ENCODE assay signal across 8 mouse cellular contexts in the genomic region with DNA sequence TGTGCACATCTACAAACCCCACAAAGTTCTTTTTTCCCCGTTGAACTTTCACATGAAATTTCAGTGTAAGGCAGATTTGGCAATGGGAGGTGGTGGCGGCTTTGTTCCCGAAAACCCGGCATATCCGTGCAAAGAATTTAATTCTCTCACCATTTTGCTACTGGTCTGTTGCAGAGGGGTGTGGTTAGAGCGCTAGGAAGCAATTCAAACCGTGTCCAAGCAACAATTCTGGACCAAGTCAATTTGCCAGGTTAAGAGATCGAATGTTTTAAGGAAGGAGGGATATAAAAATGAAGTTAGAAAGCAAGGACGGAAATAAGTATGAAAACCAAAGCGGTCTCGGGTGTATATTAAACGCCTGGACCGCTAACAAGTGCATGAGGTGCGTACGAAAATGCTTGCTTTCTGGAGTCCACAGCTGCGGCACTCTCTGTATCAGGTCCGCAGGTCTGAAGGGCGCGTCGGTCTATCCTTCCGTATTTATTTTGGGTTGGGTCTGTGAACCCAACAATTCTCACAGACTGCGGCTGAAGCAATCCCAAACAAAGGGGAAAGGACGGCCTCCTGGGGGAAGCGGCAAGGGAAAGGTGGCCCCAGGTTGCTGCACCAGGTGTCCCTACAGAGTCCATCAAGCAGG. TPM values are rescaled to one million over a fixed set of nuclear protein-coding genes. Genes with fewer than 3 reads are reported as not detected.
DNase-seq lines count a peak whose midpoint lies in the region; ATAC-seq and TF ChIP-seq lines count a peak whose summit lies in the region.

No protein-coding gene starts in this region.

- H3K36me3 ChIP-seq in spleen, adult 2 months (ENCODE audit: control insufficient read depth, insufficient read depth, low read length), result no peaks in the 10 kb centered on the region
- H3K36me3 ChIP-seq in heart, embryonic 10.5 days, result peaks cover 17% of the 10 kb centered on the region; the same call in 1 of the 2 replicates
- no peaks in the 10 kb centered on the region for H3K36me3 ChIP-seq in limb, embryonic 14.5 days (ENCODE audit: control insufficient read depth, insufficient read depth, low read length)

- H3K4me2 ChIP-seq in limb, embryonic 14.5 days (replicated peaks; ENCODE audit: low read depth, low read length, severe bottlenecking), result peak overlapping the region; percentile 100

- peaks cover 6% of the 10 kb centered on the region; the same call in 1 of the 2 replicates for H3K9me3 ChIP-seq in heart, embryonic 10.5 days
- H3K9me3 ChIP-seq in limb, embryonic 14.5 days (ENCODE audit: control insufficient read depth, low read length), result no peaks in the 10 kb centered on the region

- H3K9ac ChIP-seq in limb, embryonic 14.5 days (ENCODE audit: low read depth, low read length, severe bottlenecking), result peak overlapping the region; percentile 62

- TF ChIP-seq POLR2A in spleen, adult 2 months (IDR thresholded peaks at IDR 0.05; ENCODE audit: low read depth, low read length), result no peak
- TF ChIP-seq POLR2A in limb, embryonic 14.5 days (IDR thresholded peaks at IDR 0.05; ENCODE audit: borderline replicate concordance, extremely low read depth, insufficient read depth, insufficient read length), result no peak

- under 1% methylated on average over 24 of the region's 24 CpGs for WGBS in spleen, adult 2 months
- 2% methylated on average over 24 of the region's 24 CpGs for WGBS in heart, embryonic 10.5 days
- under 1% methylated on average over 24 of the region's 24 CpGs for WGBS in limb, embryonic 14.5 days

- DNase-seq in spleen, adult 2 months (ENCODE audit: low read depth in 1 of 2, low spot score in 2 of 2), result no peak
- DNase-seq in spleen, postnatal 4 days (ENCODE audit: low spot score in 2 of 2), result no peak
- DNase-seq in heart, embryonic 10.5 days (ENCODE audit: low spot score), result no peak
- peak; percentile 17 for DNase-seq in limb, embryonic 14.5 days (ENCODE audit: low spot score)
- DNase-seq in urinary bladder, postnatal 10 days (ENCODE audit: low spot score), result no peak

- H3K4me1 ChIP-seq in spleen, adult 2 months (ENCODE audit: control insufficient read depth, insufficient read depth, insufficient read length), result peaks cover 4% of the 10 kb centered on the region
- H3K4me1 ChIP-seq in brown adipose tissue, adult 24 weeks (ENCODE audit: control insufficient read depth, insufficient read depth, insufficient read length, low read length), result peaks cover 2% of the 10 kb centered on the region; the same call in 1 of the 2 replicates
- 0 out of 2 replicates have a peak, but pooled peaks cover 6% of the 10 kb centered on the region for H3K4me1 ChIP-seq in heart, embryonic 10.5 days
- H3K4me1 ChIP-seq in limb, embryonic 14.5 days (ENCODE audit: control insufficient read depth, insufficient read depth, low read length), result peaks cover 4% of the 10 kb centered on the region; the same call in 1 of the 2 replicates

- 0 out of 2 replicates have a peak, but pooled peaks have one; percentile 2 for ATAC-seq in limb, embryonic 14.5 days (ENCODE audit: low FRiP score, low read depth)
- peak; percentile 28; the same call in 1 of the 2 replicates for ATAC-seq in monocyte, adult 5-6 weeks (replicated peaks; ENCODE audit: insufficient number of reproducible peaks, low FRiP score, low TSS enrichment, poor library complexity, severe bottlenecking)
- ATAC-seq in erythroid progenitor cell, adult 5-6 weeks (replicated peaks; ENCODE audit: low FRiP score, poor library complexity, severe bottlenecking), result no peak

- peak overlapping the region; percentile 72 for H3K4me3 ChIP-seq in spleen, adult 2 months (ENCODE audit: extremely low read depth, insufficient read depth, insufficient read length)
- peak overlapping the region; percentile 96 for H3K4me3 ChIP-seq in brown adipose tissue, adult 24 weeks (ENCODE audit: insufficient read depth, low read depth, low read length)
- peak overlapping the region; percentile 88 for H3K4me3 ChIP-seq in heart, embryonic 10.5 days
- H3K4me3 ChIP-seq in limb, embryonic 14.5 days (replicated peaks; ENCODE audit: low read length), result peak overlapping the region; percentile 80

- TF ChIP-seq CTCF in spleen, adult 2 months (IDR thresholded peaks at IDR 0.05; ENCODE audit: extremely low read depth, insufficient read depth, insufficient read length, insufficient replicate concordance), result no peak

- peaks cover 3% of the 10 kb centered on the region for H3K27me3 ChIP-seq in spleen, adult 2 months (ENCODE audit: control insufficient read depth, insufficient read depth, low read length)
- H3K27me3 ChIP-seq in heart, embryonic 10.5 days (ENCODE audit: insufficient read depth, poor library complexity, severe bottlenecking), result no peaks in the 10 kb centered on the region
- H3K27me3 ChIP-seq in limb, embryonic 14.5 days (ENCODE audit: control insufficient read depth, insufficient read depth, low read length), result no peaks in the 10 kb centered on the region

- H3K27ac ChIP-seq in spleen, adult 2 months (ENCODE audit: insufficient read depth, low read length), result no peak overlapping the region
- H3K27ac ChIP-seq in brown adipose tissue, adult 24 weeks (replicated peaks; ENCODE audit: low read depth, low read length), result 0 out of 2 replicates have a peak overlapping the region, but pooled peaks have one; percentile 45
- H3K27ac ChIP-seq in heart, embryonic 10.5 days, result peak overlapping the region; percentile 94
- no peak overlapping the region for H3K27ac ChIP-seq in limb, embryonic 14.5 days (replicated peaks; ENCODE audit: low read depth, low read length)

RNA-seq across cellular contexts. Expression of a gene that starts 0.6 kb away (rescaled TPM):
- 3.2 and 3.7 TPM in 2 replicates for polyA plus RNA-seq in spleen, adult 2 months (2012; rRNA removed)
- polyA plus RNA-seq in brown adipose tissue, adult 24 weeks (2012; ENCODE audit: insufficient read depth, insufficient read length, missing spikeins), result 18.0 and 20.0 TPM in 2 replicates
- 22.2 and 27.2 TPM in 2 replicates for polyA plus RNA-seq in heart, embryonic 10.5 days (2016; fragmentation: Nextera tagmentation; extraction: Ambion mirVana)
- polyA plus RNA-seq in limb, embryonic 14.5 days (2012; rRNA removed), result 7.6 and 9.8 TPM in 2 replicates
- polyA plus RNA-seq in limb, embryonic 14.5 days (2014; fragmentation: Nextera tagmentation; extraction: Ambion mirVana), result 16.6 and 17.3 TPM in 2 replicates
- total RNA-seq in monocyte, adult 5-6 weeks (2017), result 31.8 to 84.6 TPM (median 55.0 TPM) in 3 replicates
- 5.8 and 11.7 TPM in 2 replicates for total RNA-seq in erythroid progenitor cell, adult 5-6 weeks (2015; ENCODE audit: low replicate concordance)
- 3.5 and 4.4 TPM in 2 replicates for total RNA-seq in erythroid progenitor cell, adult 5-6 weeks (2017; ENCODE audit: low replicate concordance)

RNA-seq across cellular contexts. Expression of a gene that starts 0.8 kb away (rescaled TPM):
- 0.12 and 0.16 TPM in 2 replicates for polyA plus RNA-seq in spleen, adult 2 months (2012; rRNA removed)
- polyA plus RNA-seq in brown adipose tissue, adult 24 weeks (2012; ENCODE audit: insufficient read depth, insufficient read length, missing spikeins), result 2.4 and 4.2 TPM in 2 replicates
- polyA plus RNA-seq in heart, embryonic 10.5 days (2016; fragmentation: Nextera tagmentation; extraction: Ambion mirVana), result 3.1 and 4.1 TPM in 2 replicates
- polyA plus RNA-seq in limb, embryonic 14.5 days (2012; rRNA removed), result 4.9 and 5.9 TPM in 2 replicates
- polyA plus RNA-seq in limb, embryonic 14.5 days (2014; fragmentation: Nextera tagmentation; extraction: Ambion mirVana), result 7.3 and 7.5 TPM in 2 replicates
- total RNA-seq in monocyte, adult 5-6 weeks (2017), result 0.87 to 2.1 TPM (median 1.2 TPM) in 3 replicates
- not detected in 2 replicates for total RNA-seq in erythroid progenitor cell, adult 5-6 weeks (2015; ENCODE audit: low replicate concordance)
- not detected in 2 replicates for total RNA-seq in erythroid progenitor cell, adult 5-6 weeks (2017; ENCODE audit: low replicate concordance)

Comparison
In these comparisons a context has a peak if more than half of its experiments do, and no peak if none do; other contexts are left out.
1. H3K27ac ChIP-seq: peak in brown adipose tissue, adult 24 weeks (single experiment) and heart, embryonic 10.5 days (single experiment); none in spleen, adult 2 months (single experiment) and limb, embryonic 14.5 days (single experiment).
2. Peak in every context shown above with its lines, with median percentiles within 50 percentile points of each other: H3K4me3 ChIP-seq.